Mouse (Mus musculus): ENCODE measurements around the gene Mllt11. TPM values are rescaled to one million over a fixed set of nuclear protein-coding genes. Genes with fewer than 3 reads are reported as not detected.
A peak's percentile ranks its signal among the peaks of the same experiment; 100 is the strongest.

Gene Mllt11
- polyA plus RNA-seq (2015; fragmentation: Nextera tagmentation; extraction: Ambion mirVana) = 18.8 and 20.3 TPM in 2 replicates

GRCm38 (mm10) chr3:95231298-95232221 lies at the start of gene Mllt11:
Gene Mllt11, minus strand, starts transcription at chr3:95232171.
- Histone ChIP-seq H3K36me3 (peaks cover 52% of the 10 kb centered on the region), H3K27me3 (no peaks in the 10 kb centered on the region), H3K9ac (peak within 1 kb of the TSS; percentile 95), H3K27ac (peak within 1 kb of the TSS; percentile 97), H3K4me2 (peak within 1 kb of the TSS; percentile 88), H3K4me3 (peak within 1 kb of the TSS; percentile 82), H3K4me1 (peaks cover 37% of the 10 kb centered on the region), H3K9me3 (no peaks in the 10 kb centered on the region)
- no peak for ATAC-seq (ENCODE audit: insufficient number of reproducible peaks, insufficient read depth, low FRiP score, low TSS enrichment, low read depth)
- 72% methylated on average over 13 of the region's 13 CpGs for WGBS

GRCm38 (mm10) chr3:95281216-95282126 lies 49.5 kb upstream of the Mllt11 start, which contains the start of the genes Mindy1 and Prune1:
Gene Mindy1, plus strand, starts transcription at chr3:95281345.
Gene Prune1, minus strand, starts transcription at chr3:95282076.
- H3K36me3 ChIP-seq = 0 out of 2 replicates have a peak, but pooled peaks cover 3% of the 10 kb centered on the region
- H3K9ac ChIP-seq = peak within 1 kb of the TSS; percentile 89
- peak; percentile 89 for ATAC-seq (ENCODE audit: insufficient number of reproducible peaks, insufficient read depth, low FRiP score, low TSS enrichment, low read depth)
- H3K4me1 ChIP-seq = peaks cover 25% of the 10 kb centered on the region
- H3K27me3 ChIP-seq = no peaks in the 10 kb centered on the region
- H3K4me2 ChIP-seq = peak within 1 kb of the TSS; percentile 83
- peak within 1 kb of the TSS; percentile 98 for H3K27ac ChIP-seq
- no peaks in the 10 kb centered on the region for H3K9me3 ChIP-seq
- under 1% methylated on average over 53 of the region's 53 CpGs for WGBS
- H3K4me3 ChIP-seq = peak within 1 kb of the TSS; percentile 77

- Histone ChIP-seq H3K4me3 (peak overlapping the region; percentile 77), H3K36me3 (no peaks in the 10 kb centered on the region), H3K27me3 (no peaks in the 10 kb centered on the region), H3K9me3 (no peaks in the 10 kb centered on the region), H3K4me1 (peaks cover 22% of the 10 kb centered on the region), H3K27ac (peak overlapping the region; percentile 91), H3K4me2 (peak overlapping the region; percentile 83), H3K9ac (peak overlapping the region; percentile 89)
- no peak for ATAC-seq (ENCODE audit: insufficient number of reproducible peaks, insufficient read depth, low FRiP score, low TSS enrichment, low read depth)
- WGBS = 14% methylated on average over 8 of the region's 8 CpGs
These were observed 48.8 kb upstream of the Mllt11 start for GRCm38 (mm10) chr3:95280747-95281146.

- peaks cover 5% of the 10 kb centered on the region for H3K4me1 ChIP-seq
- H3K27me3 ChIP-seq = no peaks in the 10 kb centered on the region
- no peak overlapping the region for H3K4me3 ChIP-seq
- H3K9ac ChIP-seq = no peak overlapping the region
- H3K27ac ChIP-seq = 0 out of 2 replicates have a peak overlapping the region, but pooled peaks have one; percentile 11
- ATAC-seq (ENCODE audit: insufficient number of reproducible peaks, insufficient read depth, low FRiP score, low TSS enrichment, low read depth) = no peak
- no peak overlapping the region for H3K4me2 ChIP-seq
- no peaks in the 10 kb centered on the region for H3K9me3 ChIP-seq
- WGBS = 96% methylated on average over 1 of the region's 1 CpGs
- no peaks in the 10 kb centered on the region for H3K36me3 ChIP-seq
These were observed 45.2 kb upstream of the Mllt11 start for GRCm38 (mm10) chr3:95277149-95277551.

- Histone ChIP-seq H3K27me3 (no peaks in the 10 kb centered on the region), H3K4me3 (no peak overlapping the region), H3K4me1 (peaks cover 5% of the 10 kb centered on the region), H3K9me3 (no peaks in the 10 kb centered on the region), H3K4me2 (no peak overlapping the region), H3K36me3 (no peaks in the 10 kb centered on the region), H3K9ac (no peak overlapping the region), H3K27ac (no peak overlapping the region)
- WGBS = 75% methylated on average over 5 of the region's 5 CpGs
- no peak for ATAC-seq (ENCODE audit: insufficient number of reproducible peaks, insufficient read depth, low FRiP score, low TSS enrichment, low read depth)
These were observed 44.5 kb upstream of the Mllt11 start for GRCm38 (mm10) chr3:95276428-95276934.

- Histone ChIP-seq H3K4me3 (no peak overlapping the region), H3K27ac (no peak overlapping the region), H3K36me3 (no peaks in the 10 kb centered on the region), H3K9me3 (no peaks in the 10 kb centered on the region), H3K4me2 (no peak overlapping the region), H3K9ac (no peak overlapping the region), H3K4me1 (no peaks in the 10 kb centered on the region), H3K27me3 (no peaks in the 10 kb centered on the region)
- 67% methylated on average over 6 of the region's 6 CpGs for WGBS
- no peak for ATAC-seq (ENCODE audit: insufficient number of reproducible peaks, insufficient read depth, low FRiP score, low TSS enrichment, low read depth)
These were observed 43.2 kb upstream of the Mllt11 start for GRCm38 (mm10) chr3:95275161-95275560.

GRCm38 (mm10) chr3:95274453-95274852 lies 42.5 kb upstream of the Mllt11 start:
- Histone ChIP-seq H3K9me3 (no peaks in the 10 kb centered on the region), H3K27ac (no peak overlapping the region), H3K4me1 (no peaks in the 10 kb centered on the region), H3K9ac (no peak overlapping the region), H3K4me2 (no peak overlapping the region), H3K4me3 (no peak overlapping the region), H3K36me3 (peaks cover 1% of the 10 kb centered on the region; the same call in 1 of the 2 replicates), H3K27me3 (no peaks in the 10 kb centered on the region)
- no peak for ATAC-seq (ENCODE audit: insufficient number of reproducible peaks, insufficient read depth, low FRiP score, low TSS enrichment, low read depth)
- 90% methylated on average over 4 of the region's 4 CpGs for WGBS

- WGBS = 91% methylated on average over 5 of the region's 5 CpGs
- Histone ChIP-seq H3K4me2 (no peak overlapping the region), H3K9ac (no peak overlapping the region), H3K4me3 (no peak overlapping the region), H3K4me1 (no peaks in the 10 kb centered on the region), H3K27ac (no peak overlapping the region), H3K36me3 (peaks cover 11% of the 10 kb centered on the region), H3K9me3 (no peaks in the 10 kb centered on the region), H3K27me3 (no peaks in the 10 kb centered on the region)
- no peak for ATAC-seq (ENCODE audit: insufficient number of reproducible peaks, insufficient read depth, low FRiP score, low TSS enrichment, low read depth)
These were observed 41.5 kb upstream of the Mllt11 start for GRCm38 (mm10) chr3:95273471-95273870.

- Histone ChIP-seq H3K4me2 (no peak overlapping the region), H3K9ac (no peak overlapping the region), H3K4me1 (no peaks in the 10 kb centered on the region), H3K4me3 (no peak overlapping the region), H3K9me3 (no peaks in the 10 kb centered on the region), H3K27ac (no peak overlapping the region), H3K36me3 (peaks cover 37% of the 10 kb centered on the region), H3K27me3 (no peaks in the 10 kb centered on the region)
- no peak for ATAC-seq (ENCODE audit: insufficient number of reproducible peaks, insufficient read depth, low FRiP score, low TSS enrichment, low read depth)
- 82% methylated on average over 12 of the region's 12 CpGs for WGBS
These were observed 38.9 kb upstream of the Mllt11 start for GRCm38 (mm10) chr3:95270766-95271364.

- H3K27me3 ChIP-seq = no peaks in the 10 kb centered on the region
- 83% methylated on average over 5 of the region's 5 CpGs for WGBS
- H3K9ac ChIP-seq = no peak overlapping the region
- peaks cover 45% of the 10 kb centered on the region for H3K36me3 ChIP-seq
- H3K4me3 ChIP-seq = no peak overlapping the region
- no peaks in the 10 kb centered on the region for H3K9me3 ChIP-seq
- no peak overlapping the region for H3K4me2 ChIP-seq
- no peak for ATAC-seq (ENCODE audit: insufficient number of reproducible peaks, insufficient read depth, low FRiP score, low TSS enrichment, low read depth)
- H3K4me1 ChIP-seq = no peaks in the 10 kb centered on the region
- H3K27ac ChIP-seq = no peak overlapping the region
These were observed 37.8 kb upstream of the Mllt11 start for GRCm38 (mm10) chr3:95269789-95270188.

GRCm38 (mm10) chr3:95267855-95268254 lies 35.9 kb upstream of the Mllt11 start:
- no peak overlapping the region for H3K4me3 ChIP-seq
- H3K27me3 ChIP-seq = no peaks in the 10 kb centered on the region
- no peak overlapping the region for H3K9ac ChIP-seq
- H3K27ac ChIP-seq = no peak overlapping the region
- H3K36me3 ChIP-seq = peaks cover 62% of the 10 kb centered on the region
- no peak overlapping the region for H3K4me2 ChIP-seq
- H3K9me3 ChIP-seq = no peaks in the 10 kb centered on the region
- no peak for ATAC-seq (ENCODE audit: insufficient number of reproducible peaks, insufficient read depth, low FRiP score, low TSS enrichment, low read depth)
- no peaks in the 10 kb centered on the region for H3K4me1 ChIP-seq
